Mouse (Mus musculus): ENCODE results near the gene Chst13. TPM values are rescaled to one million over a fixed set of nuclear protein-coding genes. Genes with fewer than 3 reads are reported as not detected.

Gene Chst13
- polyA plus RNA-seq, 1 experiment from 2014 or later: not detected

DNA sequence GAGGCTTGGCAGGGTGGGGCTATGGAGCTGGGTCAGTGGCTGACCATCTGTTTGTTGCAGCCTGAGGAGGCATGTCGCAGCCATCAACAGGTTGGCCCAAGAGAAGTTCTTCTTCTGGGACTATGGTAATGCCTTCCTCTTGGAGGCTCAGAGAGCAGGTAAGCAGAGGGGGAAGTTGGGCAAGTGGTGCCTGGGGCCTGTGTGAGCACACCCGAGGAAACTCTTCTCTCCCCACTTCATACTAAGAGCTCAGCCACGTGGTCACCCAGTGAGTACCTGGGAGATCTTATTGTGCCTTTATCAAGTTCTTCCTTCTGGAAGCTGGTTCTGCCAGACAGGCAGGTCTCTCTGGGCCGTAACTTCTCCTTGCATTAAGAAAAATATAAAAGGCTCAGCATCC lies 22.2 kb upstream of the Chst13 start:
- no peaks in the 10 kb centered on the region for H3K9me3 ChIP-seq
- no peak for ATAC-seq (replicated peaks)

DNA sequence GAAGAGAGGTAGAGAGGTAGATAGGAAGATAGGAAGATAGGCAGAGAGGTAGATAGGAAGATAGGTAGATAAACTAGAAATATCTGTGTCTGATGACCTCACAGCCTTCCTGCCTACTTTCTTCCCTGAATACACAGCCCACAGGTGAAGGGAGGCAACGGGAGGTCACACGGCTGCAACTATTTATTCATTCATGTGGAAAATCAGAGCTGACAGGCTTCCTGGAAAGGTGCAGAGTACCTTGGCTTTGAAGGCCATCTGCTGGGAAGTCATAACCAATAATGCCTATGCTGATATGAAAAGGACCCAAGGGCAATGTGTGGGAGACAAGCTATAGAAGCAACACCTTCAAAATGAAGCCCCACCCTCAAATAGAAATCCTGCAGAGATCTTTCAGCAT lies 17.4 kb upstream of the Chst13 start:
- H3K9ac ChIP-seq (replicated peaks): no peak overlapping the region
- 61% methylated on average over 2 of the region's 2 CpGs for WGBS

More for the DNA sequence above, 22.2 kb upstream of the Chst13 start:
- no peak overlapping the region for H3K27ac ChIP-seq (replicated peaks)
- H3K36me3 ChIP-seq: no peaks in the 10 kb centered on the region
- H3K4me2 ChIP-seq (replicated peaks): no peak overlapping the region
- no peaks in the 10 kb centered on the region for H3K4me1 ChIP-seq
- H3K9ac ChIP-seq (replicated peaks): no peak overlapping the region
- 87% methylated on average over 4 of the region's 4 CpGs for WGBS
- no peaks in the 10 kb centered on the region for H3K27me3 ChIP-seq
- no peak overlapping the region for H3K4me3 ChIP-seq

DNA sequence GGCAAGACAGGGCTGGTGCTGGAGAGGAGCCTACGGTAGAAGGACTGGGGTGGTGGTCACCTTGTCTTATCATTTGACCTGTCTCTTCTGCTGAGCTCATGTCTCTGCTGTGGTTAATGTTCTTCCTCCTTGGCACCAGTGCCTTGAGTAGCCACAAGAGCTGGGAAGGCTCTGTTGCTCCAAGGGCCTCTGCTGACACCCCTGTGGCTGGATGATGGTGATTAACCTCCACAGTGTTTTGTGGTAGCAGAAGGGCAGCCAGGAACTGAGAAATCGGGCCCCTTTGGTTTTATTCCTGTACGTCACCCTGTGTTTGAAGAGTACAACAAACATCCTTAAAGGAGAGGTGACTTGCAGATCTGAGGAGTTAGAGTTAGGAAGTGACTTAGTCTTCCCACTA lies 9.3 kb upstream of the Chst13 start:
- ATAC-seq (replicated peaks): no peak
- 83% methylated on average over 3 of the region's 3 CpGs for WGBS
- no peak overlapping the region for H3K27ac ChIP-seq (replicated peaks)
- H3K27me3 ChIP-seq: no peaks in the 10 kb centered on the region
- H3K4me3 ChIP-seq: no peak overlapping the region
- H3K4me1 ChIP-seq: peaks cover 9% of the 10 kb centered on the region
- H3K9me3 ChIP-seq: no peaks in the 10 kb centered on the region
- no peaks in the 10 kb centered on the region for H3K36me3 ChIP-seq
- no peak overlapping the region for H3K9ac ChIP-seq (replicated peaks)
- no peak overlapping the region for H3K4me2 ChIP-seq (replicated peaks)

More for the DNA sequence above, 17.4 kb upstream of the Chst13 start:
- Histone ChIP-seq H3K36me3 (no peaks in the 10 kb centered on the region), H3K27me3 (no peaks in the 10 kb centered on the region), H3K4me3 (no peak overlapping the region), H3K4me1 (no peaks in the 10 kb centered on the region), H3K27ac (replicated peaks) (no peak overlapping the region), H3K9me3 (no peaks in the 10 kb centered on the region), H3K4me2 (replicated peaks) (no peak overlapping the region)
- ATAC-seq (replicated peaks): no peak

DNA sequence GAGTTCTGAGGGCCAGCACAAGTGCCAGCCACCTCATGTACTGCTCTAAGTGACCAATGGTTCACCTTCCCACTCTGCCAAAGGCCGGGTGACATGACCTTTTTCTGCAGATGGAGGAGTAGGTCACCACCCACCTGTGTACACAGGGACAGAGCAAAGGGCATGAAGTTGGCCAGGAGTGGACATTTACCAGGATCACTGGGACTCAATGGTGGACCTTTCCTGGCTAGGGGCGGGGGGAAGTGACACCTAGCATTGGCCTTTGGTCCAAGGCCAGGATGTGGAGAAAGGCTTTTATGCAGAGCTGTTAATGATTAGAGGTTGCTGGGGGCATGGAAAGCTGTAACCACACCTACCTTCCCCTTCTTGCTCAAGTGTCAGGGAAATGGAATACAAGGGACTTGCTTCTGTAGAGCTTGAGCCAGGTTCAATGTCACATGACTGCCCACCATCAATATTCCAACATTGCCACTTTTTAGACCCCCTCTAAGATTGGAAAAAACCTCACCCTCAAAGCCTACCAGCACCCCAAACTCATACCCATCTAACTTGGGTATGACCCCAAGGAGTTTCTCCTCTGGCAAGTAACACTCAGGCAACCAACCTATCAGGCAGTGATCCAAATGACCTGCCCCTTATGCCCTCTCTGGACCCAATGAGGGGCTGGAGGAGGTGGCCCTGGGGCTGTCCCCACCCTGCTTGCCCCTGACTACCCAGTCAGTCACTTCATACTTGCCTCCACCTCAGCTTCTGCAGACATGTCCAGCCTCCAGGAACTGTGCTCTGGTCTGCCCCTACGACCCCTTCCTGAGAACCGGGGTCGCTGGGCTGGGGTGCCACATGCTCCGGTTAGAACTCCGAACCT lies 7.8 kb upstream of the Chst13 start, which contains the start of gene Uroc1:
Uroc1 (plus strand) TSS at position 724 of the 865 bp plus-strand sequence.
- no peak within 1 kb of the TSS for H3K4me2 ChIP-seq (replicated peaks)
- H3K4me1 ChIP-seq: peaks cover 9% of the 10 kb centered on the region
- no peak within 1 kb of the TSS for H3K9ac ChIP-seq (replicated peaks)
- H3K4me3 ChIP-seq: no peak within 1 kb of the TSS
- H3K9me3 ChIP-seq: no peaks in the 10 kb centered on the region
- WGBS: 81% methylated on average over 7 of the region's 7 CpGs
- no peak for ATAC-seq (replicated peaks)
- H3K27me3 ChIP-seq: no peaks in the 10 kb centered on the region
- no peaks in the 10 kb centered on the region for H3K36me3 ChIP-seq
- no peak within 1 kb of the TSS for H3K27ac ChIP-seq (replicated peaks)

DNA sequence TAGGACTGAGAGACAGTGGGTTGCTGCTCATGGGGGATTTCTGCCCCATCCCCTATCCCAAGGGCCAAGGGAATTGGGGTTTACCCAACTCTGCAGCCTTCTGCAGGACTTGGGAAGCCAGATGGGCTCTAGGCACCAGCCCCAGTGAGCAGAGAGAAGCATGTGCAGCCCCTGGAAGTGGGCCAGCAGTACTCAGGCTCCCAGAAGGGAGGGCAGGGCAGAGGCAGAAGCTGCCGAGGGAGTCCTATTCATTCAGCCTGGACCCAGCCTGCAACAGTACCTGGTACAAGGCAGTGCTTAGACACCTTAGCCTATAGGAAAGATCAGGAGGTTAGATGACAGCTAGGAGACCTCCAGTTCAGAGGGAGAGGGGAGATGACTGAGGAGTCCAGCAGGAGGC lies 5.0 kb upstream of the Chst13 start:
- 0% methylated on average over 1 of the region's 1 CpGs for WGBS
- peak; percentile 92 for ATAC-seq (replicated peaks)
- H3K9ac ChIP-seq (replicated peaks): no peak overlapping the region
- no peak overlapping the region for H3K4me2 ChIP-seq (replicated peaks)
- 0 out of 2 replicates have a peak overlapping the region, but pooled peaks have one; percentile 31 for H3K27ac ChIP-seq (replicated peaks)
- H3K4me3 ChIP-seq: no peak overlapping the region
- H3K9me3 ChIP-seq: no peaks in the 10 kb centered on the region
- H3K27me3 ChIP-seq: no peaks in the 10 kb centered on the region
- H3K4me1 ChIP-seq: peaks cover 9% of the 10 kb centered on the region
- H3K36me3 ChIP-seq: no peaks in the 10 kb centered on the region

DNA sequence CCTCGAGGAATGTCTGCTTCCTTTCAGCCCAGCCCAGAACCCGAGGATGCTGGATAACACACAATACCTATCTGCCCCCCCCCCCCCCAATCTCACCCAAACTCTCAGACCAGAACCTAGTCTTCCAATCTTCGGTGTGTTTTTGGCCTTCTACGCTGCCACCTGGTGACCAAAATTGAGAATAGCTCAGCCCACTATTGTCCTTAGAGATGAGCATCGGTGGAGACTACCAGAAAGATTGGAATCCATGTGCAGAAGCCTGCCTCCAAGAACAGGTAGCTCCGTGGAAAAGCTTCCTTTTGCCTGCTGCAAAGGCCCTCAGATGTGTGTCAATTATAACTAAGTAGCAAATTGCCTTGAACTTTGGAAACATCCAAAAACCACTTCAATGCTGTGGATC lies 2.7 kb upstream of the Chst13 start:
- Histone ChIP-seq H3K4me2 (replicated peaks) (no peak overlapping the region), H3K9ac (replicated peaks) (no peak overlapping the region), H3K27ac (replicated peaks) (no peak overlapping the region), H3K36me3 (no peaks in the 10 kb centered on the region), H3K4me3 (no peak overlapping the region), H3K4me1 (peaks cover 9% of the 10 kb centered on the region), H3K9me3 (no peaks in the 10 kb centered on the region), H3K27me3 (no peaks in the 10 kb centered on the region)
- 28% methylated on average over 6 of the region's 6 CpGs for WGBS
- no peak for ATAC-seq (replicated peaks)

GRCm38 (mm10) chr6:90324463-90324862 lies 522 bp downstream of the Chst13 start:
- 65% methylated on average over 3 of the region's 3 CpGs for WGBS
- no peak overlapping the region for H3K4me2 ChIP-seq (replicated peaks)
- peaks cover 1% of the 10 kb centered on the region; the same call in 1 of the 2 replicates for H3K4me1 ChIP-seq
- no peaks in the 10 kb centered on the region for H3K36me3 ChIP-seq
- H3K27ac ChIP-seq (replicated peaks): no peak overlapping the region
- no peak for ATAC-seq (replicated peaks)
- H3K4me3 ChIP-seq: no peak overlapping the region
- H3K9me3 ChIP-seq: no peaks in the 10 kb centered on the region
- H3K27me3 ChIP-seq: no peaks in the 10 kb centered on the region
- H3K9ac ChIP-seq (replicated peaks): no peak overlapping the region

DNA sequence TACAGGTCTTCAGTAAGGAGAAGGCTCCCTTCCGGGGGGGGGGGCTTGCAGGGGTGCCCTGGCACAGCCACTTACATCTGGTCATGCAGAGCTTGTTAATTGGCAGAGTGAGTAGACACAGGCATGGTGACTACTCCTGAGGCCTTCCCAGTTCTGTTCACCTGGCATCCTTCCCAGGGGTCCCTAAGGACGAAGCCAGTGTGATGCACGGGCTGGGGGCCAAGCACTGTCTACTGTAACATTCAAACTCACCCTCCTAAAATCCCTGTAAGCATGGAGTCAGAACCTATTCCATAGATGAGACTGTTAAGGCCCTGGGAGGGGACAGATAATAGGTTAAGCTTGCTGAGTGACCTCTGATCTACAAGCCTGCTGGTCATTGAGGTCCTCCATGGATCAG lies 959 bp downstream of the Chst13 start:
- no peak for ATAC-seq (replicated peaks)
- H3K4me2 ChIP-seq (replicated peaks): no peak overlapping the region
- no peaks in the 10 kb centered on the region for H3K9me3 ChIP-seq
- WGBS: 47% methylated on average over 3 of the region's 3 CpGs
- no peak overlapping the region for H3K4me3 ChIP-seq
- H3K9ac ChIP-seq (replicated peaks): no peak overlapping the region
- H3K27me3 ChIP-seq: no peaks in the 10 kb centered on the region
- no peaks in the 10 kb centered on the region for H3K36me3 ChIP-seq
- no peaks in the 10 kb centered on the region for H3K4me1 ChIP-seq
- H3K27ac ChIP-seq (replicated peaks): no peak overlapping the region

GRCm38 (mm10) chr6:90321811-90322210 lies 3.2 kb downstream of the Chst13 start:
- no peak for ATAC-seq (replicated peaks)
- no peaks in the 10 kb centered on the region for H3K36me3 ChIP-seq
- no peak overlapping the region for H3K4me2 ChIP-seq (replicated peaks)
- H3K9me3 ChIP-seq: no peaks in the 10 kb centered on the region
- no peaks in the 10 kb centered on the region for H3K4me1 ChIP-seq
- WGBS: 51% methylated on average over 4 of the region's 4 CpGs
- H3K4me3 ChIP-seq: no peak overlapping the region
- H3K27me3 ChIP-seq: no peaks in the 10 kb centered on the region
- no peak overlapping the region for H3K27ac ChIP-seq (replicated peaks)
- H3K9ac ChIP-seq (replicated peaks): no peak overlapping the region

GRCm38 (mm10) chr6:90320429-90320828 lies 4.6 kb downstream of the Chst13 start:
- Histone ChIP-seq H3K27me3 (no peaks in the 10 kb centered on the region), H3K4me2 (replicated peaks) (no peak overlapping the region), H3K4me3 (no peak overlapping the region), H3K9me3 (no peaks in the 10 kb centered on the region), H3K36me3 (no peaks in the 10 kb centered on the region), H3K27ac (replicated peaks) (no peak overlapping the region), H3K9ac (replicated peaks) (no peak overlapping the region), H3K4me1 (no peaks in the 10 kb centered on the region)
- ATAC-seq (replicated peaks): no peak
- WGBS: 85% methylated on average over 5 of the region's 5 CpGs

DNA sequence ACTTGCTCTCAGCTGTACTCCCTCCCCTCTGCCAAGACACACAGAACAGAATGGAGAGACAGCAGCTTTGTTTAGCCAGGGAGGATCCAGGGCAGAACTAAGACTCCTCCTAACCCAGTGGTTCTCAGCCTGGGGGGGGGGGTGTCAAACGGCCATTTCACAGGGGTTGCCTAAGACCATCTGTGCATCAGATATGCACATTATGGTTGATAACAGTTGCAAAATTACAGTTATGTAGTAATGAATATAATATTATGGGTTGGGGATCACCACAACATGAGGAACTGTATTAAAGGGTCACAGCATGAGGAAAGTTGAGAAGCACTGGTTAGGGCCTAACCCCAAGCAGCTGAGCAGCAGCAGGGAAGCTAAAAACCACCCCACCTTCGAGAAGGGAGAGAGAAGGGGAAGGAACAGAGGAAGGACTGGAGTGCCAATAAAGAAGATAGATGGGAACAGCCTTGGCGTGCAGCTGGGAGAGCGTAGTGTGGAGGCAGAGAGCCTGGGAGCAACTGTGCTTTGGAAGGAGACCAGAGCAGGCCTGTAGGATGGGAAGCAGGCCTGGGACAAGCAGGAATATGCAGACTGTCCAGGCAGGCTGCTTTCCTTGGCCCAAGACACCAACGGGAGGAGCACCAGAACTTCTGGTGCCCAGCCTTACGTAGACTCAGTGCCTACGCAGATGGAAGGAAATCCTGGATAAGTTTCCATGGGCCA lies 5.4 kb downstream of the Chst13 start:
- Histone ChIP-seq H3K4me1 (no peaks in the 10 kb centered on the region), H3K4me3 (no peak overlapping the region), H3K27ac (replicated peaks) (no peak overlapping the region), H3K27me3 (no peaks in the 10 kb centered on the region), H3K9ac (replicated peaks) (no peak overlapping the region), H3K4me2 (replicated peaks) (no peak overlapping the region), H3K9me3 (no peaks in the 10 kb centered on the region), H3K36me3 (no peaks in the 10 kb centered on the region)
- 76% methylated on average over 7 of the region's 7 CpGs for WGBS
- ATAC-seq (replicated peaks): no peak

DNA sequence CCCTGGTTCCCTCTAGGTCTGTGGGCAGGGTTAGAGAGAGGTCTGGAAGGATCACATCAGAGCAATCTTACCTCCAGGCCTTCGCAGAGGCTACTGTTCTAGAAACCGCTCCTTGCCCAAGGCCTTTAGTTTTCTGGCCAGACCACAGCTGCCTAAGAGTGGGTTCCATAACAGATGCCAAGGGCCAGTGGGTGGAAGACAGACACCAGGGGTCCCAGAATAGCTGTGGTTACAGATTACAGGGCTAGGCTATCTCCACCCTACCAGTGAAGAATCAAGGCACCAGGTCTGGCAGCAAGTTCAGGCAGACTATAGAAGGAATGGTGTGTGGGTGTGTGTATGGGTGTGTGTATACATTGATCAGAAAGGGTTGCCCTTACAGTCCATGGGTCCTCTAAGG lies 6.0 kb downstream of the Chst13 start:
- Histone ChIP-seq H3K27ac (replicated peaks) (no peak overlapping the region), H3K36me3 (no peaks in the 10 kb centered on the region), H3K9ac (replicated peaks) (no peak overlapping the region), H3K27me3 (no peaks in the 10 kb centered on the region), H3K4me1 (no peaks in the 10 kb centered on the region), H3K4me3 (no peak overlapping the region), H3K4me2 (replicated peaks) (no peak overlapping the region), H3K9me3 (no peaks in the 10 kb centered on the region)
- no peak for ATAC-seq (replicated peaks)
- WGBS: 97% methylated on average over 2 of the region's 2 CpGs

Measured in forebrain, embryonic 15.5 days (tissue).